9 mouse cellular contexts compared by ENCODE assay signal in genomic region chr6:84425823-84426222, GRCm38 (mm10).
DNase-seq lines count a peak whose midpoint lies in the region; ATAC-seq and TF ChIP-seq lines count a peak whose summit lies in the region.
"Had no signal": no experiment of that assay in that cellular context is flagged by ENCODE, and none has a peak within 500 bp of the region (broad histone marks: within the 10 kb centered on the region; RNA-seq: fewer than 3 reads in every experiment).

No protein-coding gene starts in this region.

- peak; percentile 66 for TF ChIP-seq CTCF in embryonic fibroblast, embryonic 13.5 days (IDR thresholded peaks at IDR 0.05; ENCODE audit: borderline replicate concordance, insufficient read depth, low read length)

- DNase-seq in CD4-positive, CD25-positive, alpha-beta regulatory T cell, adult 2 months (ENCODE audit: low read depth, low spot score): peak; percentile 2
- DNase-seq in ovary, adult 18-20 months (ENCODE audit: low spot score): peak; percentile 14
- DNase-seq in ovary, postnatal 10 days (ENCODE audit: low spot score): no peak
- DNase-seq in kidney, postnatal 4 days: peak; percentile 42 to 54
- DNase-seq in lung, postnatal 4 days: peak; percentile 50 to 63

- H3K4me3 ChIP-seq in embryonic fibroblast, embryonic 13.5 days (ENCODE audit: insufficient read depth, low read length): no peak overlapping the region
- H3K4me3 ChIP-seq: megakaryocyte, embryonic 14.5 days had no signal

- ATAC-seq in CD4-positive, CD25-positive, alpha-beta regulatory T cell, adult 4 months: no peak
- ATAC-seq in megakaryocyte, adult 5-6 weeks (ENCODE audit: poor library complexity, severe bottlenecking): no peak

- H3K27ac ChIP-seq in embryonic fibroblast, embryonic 13.5 days (ENCODE audit: insufficient read depth, low read length): no peak overlapping the region

- no peak for TF ChIP-seq POLR2A in embryonic fibroblast, embryonic 13.5 days (IDR thresholded peaks at IDR 0.05; ENCODE audit: low read depth, low read length)

- no peaks in the 10 kb centered on the region for H3K4me1 ChIP-seq in embryonic fibroblast, embryonic 13.5 days (ENCODE audit: control insufficient read depth, insufficient read depth, low read length)
